Mouse (Mus musculus): ENCODE measurements at regions not wholly inside any gene's neighbourhood (a gene's known extent, or its start where the extent isn't known, plus 50 kb on each side); places are given as distances from the start of the nearest gene placed in this dataset.

DNA sequence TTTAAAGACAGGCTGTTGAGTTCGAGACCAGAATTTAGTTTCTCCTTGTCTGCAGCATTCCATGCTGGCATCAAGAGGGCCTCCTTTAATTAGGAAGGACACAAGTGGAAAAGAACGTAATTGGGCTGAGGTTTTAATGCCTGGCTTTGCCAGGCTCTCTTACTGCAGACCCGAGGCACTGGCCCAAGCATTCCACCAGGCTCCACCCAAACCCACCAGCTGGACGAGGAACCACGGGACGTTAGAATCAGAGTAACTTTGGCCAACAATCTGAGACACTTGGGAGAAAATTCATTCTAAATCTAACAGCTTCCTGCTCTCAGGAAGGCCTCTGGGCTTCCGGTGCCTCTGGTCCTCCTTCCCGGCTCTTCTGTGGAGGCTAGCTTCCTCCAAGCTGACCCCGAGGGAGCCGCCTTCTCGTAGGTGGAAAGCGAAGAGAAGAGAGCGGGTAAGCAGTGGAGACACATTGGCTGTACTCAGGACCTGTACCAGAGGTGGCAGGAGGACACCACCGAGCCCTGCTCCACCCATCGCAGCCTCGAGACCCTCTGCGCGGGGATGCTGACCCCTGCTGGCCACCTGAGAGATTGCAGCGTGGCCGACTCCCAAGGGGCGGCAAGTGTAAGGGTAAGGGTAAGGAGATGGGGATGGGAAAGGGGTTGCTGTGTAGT, 105.5 kb downstream of the Tmem17 start:
- in situ Hi-C loops (cut with MboI, MseI) = no loop called here

DNA sequence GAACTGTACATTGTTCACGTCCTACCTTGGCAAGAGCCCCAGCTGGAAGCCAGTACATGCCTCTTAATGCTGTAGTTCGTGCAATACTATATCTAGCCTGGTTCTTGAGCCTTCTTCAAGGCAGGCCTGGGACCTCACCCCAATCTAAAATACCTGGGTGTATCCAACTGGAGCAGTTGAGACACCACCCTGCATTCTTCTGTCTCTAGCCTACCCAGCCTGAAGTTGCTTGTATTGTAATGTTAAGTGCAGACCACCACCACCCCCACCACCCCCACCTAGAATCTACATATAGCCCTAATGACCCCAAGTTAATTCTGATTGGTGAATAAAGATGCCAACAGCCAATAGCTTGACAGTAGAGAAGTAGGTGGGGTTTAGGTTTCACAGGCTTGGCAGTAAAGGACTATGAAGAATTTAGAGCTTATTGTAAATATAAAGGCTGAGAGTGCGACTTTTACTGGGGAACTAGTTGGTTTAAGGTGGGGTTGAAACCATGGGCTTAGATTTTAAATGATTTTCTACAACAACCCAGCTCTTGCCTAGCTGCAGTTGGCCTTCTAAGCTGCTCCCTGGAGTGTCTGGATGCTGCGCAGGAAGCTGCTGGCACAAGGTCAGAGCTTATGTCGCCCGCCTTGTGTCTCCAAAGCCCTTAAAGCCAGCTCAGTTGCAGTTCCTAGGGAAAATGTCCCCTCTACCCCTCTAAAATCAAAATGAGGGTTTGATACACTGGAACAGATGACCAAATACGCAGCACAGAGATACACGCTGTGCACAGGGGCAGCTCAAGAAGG, 109.2 kb downstream of the Tmem17 start:
- in situ Hi-C loops (cut with MboI, MseI) = no loop called here

DNA sequence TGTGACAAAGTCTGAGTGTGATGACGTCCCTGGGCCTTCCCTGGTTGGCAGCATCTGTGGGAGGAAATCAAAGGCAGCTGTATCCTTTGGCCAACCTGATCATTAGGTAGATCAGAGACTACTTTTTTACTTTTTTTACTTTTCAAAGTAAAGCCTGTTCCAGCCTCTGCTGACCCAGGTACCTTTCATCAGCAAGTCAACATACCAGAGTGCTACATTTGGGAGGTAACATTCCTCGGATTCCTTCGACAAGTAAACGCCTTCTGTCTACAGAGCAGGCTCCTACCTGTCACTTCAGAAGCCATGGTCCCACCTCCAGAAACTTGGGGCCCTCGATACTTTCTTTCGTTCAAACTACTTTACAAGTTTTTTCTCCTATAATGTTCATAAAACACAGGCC, 110.0 kb downstream of the Tmem17 start:
- in situ Hi-C loops (cut with MboI, MseI) = no loop called here

DNA sequence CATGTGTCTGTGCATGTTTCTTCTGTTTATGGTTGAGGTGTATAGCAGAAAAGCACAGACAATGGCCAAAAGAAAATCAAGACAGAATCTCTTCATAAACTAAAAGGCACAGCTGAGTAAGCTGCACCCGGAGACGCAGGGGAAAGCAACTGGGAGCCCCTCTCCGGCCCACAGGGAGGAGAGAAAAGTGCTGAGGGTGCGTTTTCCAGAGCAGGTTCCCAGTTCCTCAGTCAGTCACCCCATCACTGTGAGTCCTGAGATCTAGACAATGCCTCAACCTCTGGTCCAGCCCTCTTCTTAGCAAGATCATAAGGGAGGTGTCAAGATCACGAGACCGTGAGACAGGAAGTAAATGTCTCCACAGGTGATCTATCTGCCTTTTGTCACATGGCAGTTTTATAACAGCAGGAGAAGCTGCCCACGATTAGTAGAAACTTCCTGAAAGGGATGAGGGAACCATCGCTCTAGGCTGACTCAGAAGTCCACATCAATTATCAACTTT, 110.7 kb downstream of the Tmem17 start:
- in situ Hi-C loops (cut with MboI, MseI) = no loop called here

GRCm38 (mm10) chr11:22626407-22626806, 114.5 kb downstream of the Tmem17 start:
- in situ Hi-C loops (cut with MboI, MseI) = no loop called here

DNA sequence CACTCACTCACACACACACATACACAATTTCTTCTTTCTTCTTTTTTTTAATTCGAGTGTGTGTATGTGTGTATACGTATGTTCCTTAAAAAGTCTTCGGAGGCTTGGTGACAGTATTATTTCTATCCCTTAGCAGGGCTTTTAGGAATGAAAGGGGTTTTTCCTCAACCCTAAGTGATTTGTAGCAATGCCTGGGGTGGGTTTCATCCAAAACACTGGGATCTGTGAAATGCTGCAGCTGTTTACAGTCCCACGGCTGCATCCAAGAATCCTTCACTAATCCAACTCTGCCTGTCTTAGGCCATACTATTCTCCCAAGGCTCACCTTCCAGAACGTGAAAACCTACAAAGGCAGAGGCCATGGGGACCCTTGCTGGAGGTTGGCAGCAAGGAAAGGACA, 116.6 kb downstream of the Tmem17 start:
- in situ Hi-C loops (cut with MboI, MseI) = no loop called here

DNA sequence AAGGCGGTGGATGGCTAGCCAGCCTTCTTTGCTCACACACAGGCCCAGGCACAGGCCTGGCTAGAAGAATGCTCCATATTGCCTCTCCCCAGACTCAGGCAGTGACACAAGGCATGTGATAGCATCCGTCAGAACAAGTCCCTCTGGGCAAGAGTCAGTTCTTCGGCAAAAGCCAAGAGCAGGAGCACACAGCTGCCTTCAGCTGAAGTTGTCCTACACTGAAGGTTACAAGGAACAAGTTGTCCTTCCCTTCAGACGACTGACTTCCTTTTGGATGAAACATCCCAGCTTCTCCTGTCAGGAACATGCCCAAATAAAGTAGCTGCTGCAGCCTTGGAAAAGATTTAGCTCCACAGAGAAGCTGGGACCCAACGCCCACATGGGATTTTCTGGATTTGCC, 117.1 kb downstream of the Tmem17 start:
- in situ Hi-C loops (cut with MboI, MseI) = no loop called here

- in situ Hi-C loops (cut with MboI, MseI) = no loop called here
Measured at GRCm38 (mm10) chr11:22629581-22629980, 117.7 kb downstream of the Tmem17 start.

DNA sequence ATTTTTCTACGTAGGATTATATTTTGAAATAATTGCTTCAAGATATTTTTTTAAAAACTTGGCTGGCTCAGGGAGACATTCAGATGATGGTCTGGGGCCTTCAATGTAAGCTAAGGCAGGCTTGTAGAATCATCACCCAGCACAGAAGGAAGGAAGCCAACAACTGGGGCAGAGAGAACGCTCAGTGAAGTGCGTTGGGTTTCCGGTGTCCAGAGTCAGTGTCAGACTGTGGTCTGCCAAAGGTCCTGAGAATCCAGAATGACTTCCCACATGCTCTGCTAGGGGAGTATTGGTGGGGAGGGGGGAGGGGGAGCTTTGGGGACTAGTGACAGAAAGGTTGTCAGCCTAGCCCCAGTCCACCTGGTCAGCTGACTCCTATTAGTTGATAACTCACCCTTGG, 118.1 kb downstream of the Tmem17 start:
- in situ Hi-C loops (cut with MboI, MseI) = loop anchor here (10.0 kb wide), 1 partner anchor 195 kb away; no protein-coding TSS in a partner anchor

- in situ Hi-C loops (cut with MboI, MseI) = loop anchor here (10.0 kb wide), 1 partner anchor 194 kb away; no protein-coding TSS in a partner anchor
Measured at GRCm38 (mm10) chr11:22630982-22631381, 119.1 kb downstream of the Tmem17 start.

DNA sequence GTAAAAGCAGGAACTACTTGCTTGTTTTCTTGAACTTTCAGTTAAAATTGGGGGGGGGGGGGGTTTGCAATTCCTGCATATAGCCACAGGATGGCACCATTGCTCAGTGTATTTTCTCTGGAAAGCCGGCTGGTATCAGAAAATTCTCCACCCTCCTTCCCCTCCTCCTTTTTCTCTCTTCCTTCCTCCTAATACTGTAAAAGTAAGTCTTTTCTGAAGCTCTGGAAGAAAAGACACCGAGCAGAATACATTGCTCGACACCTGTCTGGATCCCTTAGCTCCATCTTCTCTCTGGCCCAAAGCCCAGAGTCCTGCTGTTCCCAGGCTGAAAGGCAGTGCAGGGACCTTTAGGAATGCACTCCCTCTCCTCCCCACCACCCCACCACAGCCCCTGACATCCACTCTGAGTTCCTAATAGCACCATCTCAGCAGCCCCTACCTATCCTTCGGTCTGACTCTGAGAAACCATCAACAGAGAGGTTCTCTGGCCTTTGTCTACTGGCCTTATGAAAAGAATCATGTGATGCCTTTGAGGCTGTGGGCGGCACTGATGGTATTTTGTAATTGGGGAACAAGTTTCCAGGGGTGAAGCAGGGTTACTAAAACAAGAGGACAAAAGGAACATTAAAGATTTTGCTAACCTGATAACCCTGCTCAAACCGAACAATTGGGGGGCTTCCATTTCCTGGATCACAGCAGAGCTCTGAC, 119.9 kb downstream of the Tmem17 start:
- in situ Hi-C loops (cut with MboI, MseI) = loop anchor here (10.0 kb wide), 1 partner anchor 193 kb away; no protein-coding TSS in a partner anchor

- in situ Hi-C loops (cut with MboI, MseI) = loop anchor here (10.0 kb wide), 1 partner anchor 192 kb away; no protein-coding TSS in a partner anchor
Measured at GRCm38 (mm10) chr11:22632314-22632700, 120.4 kb downstream of the Tmem17 start.

DNA sequence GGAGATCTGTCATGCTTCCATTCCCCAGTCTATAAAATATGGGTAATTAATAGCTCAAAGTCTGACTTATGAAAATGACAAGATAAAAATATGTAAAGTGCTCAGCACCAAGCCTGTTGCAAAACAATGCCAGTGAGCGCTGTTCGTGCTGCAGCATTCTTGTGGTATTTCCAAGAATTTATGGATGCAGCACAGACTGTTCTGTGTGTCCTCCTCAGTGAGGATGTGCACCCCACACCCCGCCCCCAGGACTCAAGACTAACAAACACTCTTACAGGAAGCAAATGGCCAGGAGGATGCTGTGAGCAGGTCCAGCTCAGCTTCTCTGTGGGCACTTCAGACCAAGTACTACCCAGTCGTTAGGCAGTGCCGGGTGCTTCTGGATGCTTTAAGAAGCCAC, 121.1 kb downstream of the Tmem17 start:
- in situ Hi-C loops (cut with MboI, MseI) = loop anchor here (10.0 kb wide), 1 partner anchor 192 kb away; no protein-coding TSS in a partner anchor

DNA sequence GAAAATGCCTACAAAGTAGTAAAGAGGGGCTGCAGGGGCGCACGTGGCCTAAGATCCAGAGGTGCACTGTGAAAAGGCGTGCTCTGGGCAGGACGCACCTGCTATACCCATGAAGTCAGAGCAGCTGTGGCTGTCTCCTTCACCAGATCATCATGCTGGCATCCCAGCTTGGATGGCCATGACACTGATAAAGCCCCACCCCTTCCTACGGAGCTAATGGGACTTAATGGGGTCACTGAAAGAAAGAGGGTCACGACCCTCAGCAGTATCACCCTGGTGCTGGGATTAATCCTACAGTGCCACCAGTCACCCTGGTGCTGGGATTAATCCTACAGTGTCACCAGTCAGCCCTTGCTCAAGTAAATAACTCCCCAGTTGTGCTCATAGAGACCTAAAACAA, 122.1 kb downstream of the Tmem17 start:
- in situ Hi-C loops (cut with MboI, MseI) = loop anchor here (10.0 kb wide), 1 partner anchor 191 kb away; no protein-coding TSS in a partner anchor

GRCm38 (mm10) chr11:22635021-22635420, 123.1 kb downstream of the Tmem17 start:
- in situ Hi-C loops (cut with MboI, MseI) = loop anchor here (5.0 to 10.0 kb wide), 2 partner anchors 190 to 317 kb away; no protein-coding TSS in a partner anchor

DNA sequence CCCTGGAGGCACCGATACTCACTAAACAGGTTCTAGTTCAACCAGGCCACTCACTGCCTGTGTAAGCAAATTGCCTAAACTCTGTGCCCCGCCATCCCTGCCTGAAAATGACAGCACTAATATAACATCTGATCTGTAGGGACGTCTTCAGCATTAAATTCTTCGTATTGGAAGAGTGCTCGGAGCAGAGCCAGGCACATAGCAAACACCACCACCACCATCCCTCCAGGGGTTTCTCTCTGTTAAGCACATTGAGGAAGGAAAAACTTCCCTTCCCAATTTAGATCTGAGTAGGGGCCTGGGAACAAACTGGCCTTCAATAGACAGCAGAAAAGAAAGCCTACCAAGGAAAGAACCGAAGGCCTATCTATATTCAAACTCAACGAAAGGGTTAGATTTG, 124.4 kb downstream of the Tmem17 start:
- in situ Hi-C loops (cut with MboI, MseI) = loop anchor here (5.0 to 10.0 kb wide), 2 partner anchors 188 to 316 kb away; no protein-coding TSS in a partner anchor

GRCm38 (mm10) chr11:22636761-22637557, 125.1 kb downstream of the Tmem17 start:
- in situ Hi-C loops (cut with MboI, MseI) = loop anchor here (5.0 to 10.0 kb wide), 2 partner anchors 188 to 315 kb away; no protein-coding TSS in a partner anchor

DNA sequence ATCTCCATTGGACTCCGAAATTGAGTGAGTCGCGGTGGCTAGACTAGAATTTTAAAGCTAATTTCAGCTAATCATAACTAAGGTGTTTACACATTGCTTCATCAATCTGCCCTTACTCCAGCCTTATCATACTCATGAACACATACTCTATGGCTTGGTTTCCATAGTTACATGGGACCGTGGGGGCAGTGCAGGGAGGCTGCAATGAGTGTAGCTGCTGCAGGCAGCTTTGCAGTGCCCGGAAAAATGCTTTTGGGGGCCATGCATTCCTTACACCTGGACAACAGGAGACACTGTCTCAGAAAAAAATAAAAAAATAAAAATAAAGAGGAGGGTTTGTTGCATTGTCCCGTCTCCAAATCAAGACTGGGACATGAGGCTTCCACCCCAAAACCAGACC, 126.3 kb downstream of the Tmem17 start:
- in situ Hi-C loops (cut with MboI, MseI) = loop anchor here (5.0 to 10.0 kb wide), 2 partner anchors 187 to 314 kb away; no protein-coding TSS in a partner anchor

DNA sequence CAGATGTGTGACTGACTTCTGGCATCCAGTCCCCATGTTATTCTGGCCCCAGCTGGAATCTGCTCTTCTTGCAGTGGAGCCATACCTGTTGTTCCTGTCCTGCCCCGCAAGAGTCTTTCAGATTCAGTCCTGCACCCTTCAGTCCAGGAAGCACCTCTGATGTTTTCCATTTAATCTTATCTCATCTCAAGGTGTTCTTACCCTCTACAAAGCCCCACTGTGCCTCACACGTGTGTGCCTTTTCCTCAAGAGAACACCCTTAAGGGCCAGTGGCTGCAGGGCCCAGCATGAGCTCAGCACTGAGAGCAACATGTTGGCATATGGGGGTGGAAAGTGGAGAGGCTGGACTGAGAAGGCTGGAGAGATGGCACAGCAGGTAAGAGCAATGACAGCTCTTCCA, 126.8 kb downstream of the Tmem17 start:
- in situ Hi-C loops (cut with MboI, MseI) = loop anchor here (5.0 to 10.0 kb wide), 2 partner anchors 186 to 314 kb away; no protein-coding TSS in a partner anchor

DNA sequence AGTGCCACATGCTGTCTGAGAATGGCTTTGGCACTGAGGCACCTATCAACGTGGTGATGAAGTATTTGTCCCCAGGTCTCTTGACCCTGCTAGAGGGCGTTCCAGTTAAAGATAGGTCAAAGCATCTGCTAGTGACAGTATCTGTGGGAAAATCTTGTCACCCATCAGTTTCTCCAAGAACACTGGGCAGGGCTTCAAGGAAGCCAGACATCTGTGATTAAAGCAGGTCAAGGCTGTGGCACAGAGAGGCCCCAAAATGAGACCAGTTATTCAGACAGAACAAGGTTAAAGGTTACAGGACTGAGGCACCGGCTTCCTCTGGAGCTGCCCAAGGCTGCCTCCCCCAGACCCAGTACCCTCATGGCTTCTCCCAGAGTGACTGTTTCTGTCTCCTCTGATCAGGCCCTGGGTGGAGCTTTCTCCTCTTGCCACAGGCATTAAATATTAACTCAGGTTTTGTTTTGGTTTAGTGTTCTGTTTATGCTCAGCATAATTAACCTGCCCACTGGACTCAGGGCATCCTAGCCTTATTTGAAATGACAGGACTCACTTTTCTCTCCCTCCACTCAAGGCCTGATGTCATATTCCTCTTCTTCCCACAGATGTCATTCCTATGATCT, 128.6 kb downstream of the Tmem17 start:
- in situ Hi-C loops (cut with MboI, MseI) = no loop called here
